Mouse (Mus musculus): ENCODE measurements at regions not wholly inside any gene's neighbourhood (a gene's known extent, or its start where the extent isn't known, plus 50 kb on each side); places are given as distances from the start of the nearest gene placed in this dataset.

DNA sequence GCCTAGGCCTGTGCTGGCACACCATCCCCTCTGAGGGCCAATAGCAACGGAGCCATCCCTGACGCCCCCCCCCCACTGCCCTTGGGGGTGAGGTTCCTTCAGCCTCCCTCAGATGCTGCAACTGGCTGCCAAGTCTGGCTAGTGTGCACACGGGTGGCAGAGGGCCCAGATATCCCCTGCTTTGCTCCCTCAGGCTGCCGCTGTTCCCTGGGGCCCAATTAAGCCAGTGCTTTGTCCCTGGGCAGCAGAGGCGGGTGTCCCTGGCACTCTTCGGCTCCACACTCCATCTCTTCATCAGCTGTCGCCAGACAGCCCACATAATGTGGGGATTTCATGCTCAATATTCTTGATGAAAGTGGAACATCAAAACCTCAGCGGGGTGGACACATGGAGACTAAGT is 90.9 kb upstream of the Pja1 start:
- WGBS = 72% methylated on average over 8 of the region's 8 CpGs
- DNase-seq (ENCODE audit: low read depth in 1 of 2, low spot score in 2 of 2) = no peak
- Histone ChIP-seq H3K4me3 (ENCODE audit: extremely low read depth, insufficient read depth, insufficient read length) (no peak overlapping the region), H3K27me3 (ENCODE audit: control insufficient read depth, insufficient read depth, low read length) (no peaks in the 10 kb centered on the region), H3K27ac (ENCODE audit: insufficient read depth, low read length) (no peak overlapping the region), H3K4me1 (ENCODE audit: control insufficient read depth, insufficient read depth, insufficient read length) (no peaks in the 10 kb centered on the region), H3K36me3 (ENCODE audit: control insufficient read depth, insufficient read depth, low read length) (no peaks in the 10 kb centered on the region)
- no peak for TF ChIP-seq POLR2A (IDR thresholded peaks at IDR 0.05; ENCODE audit: low read depth, low read length)
- TF ChIP-seq CTCF (IDR thresholded peaks at IDR 0.05; ENCODE audit: extremely low read depth, insufficient read depth, insufficient read length, insufficient replicate concordance) = no peak

DNA sequence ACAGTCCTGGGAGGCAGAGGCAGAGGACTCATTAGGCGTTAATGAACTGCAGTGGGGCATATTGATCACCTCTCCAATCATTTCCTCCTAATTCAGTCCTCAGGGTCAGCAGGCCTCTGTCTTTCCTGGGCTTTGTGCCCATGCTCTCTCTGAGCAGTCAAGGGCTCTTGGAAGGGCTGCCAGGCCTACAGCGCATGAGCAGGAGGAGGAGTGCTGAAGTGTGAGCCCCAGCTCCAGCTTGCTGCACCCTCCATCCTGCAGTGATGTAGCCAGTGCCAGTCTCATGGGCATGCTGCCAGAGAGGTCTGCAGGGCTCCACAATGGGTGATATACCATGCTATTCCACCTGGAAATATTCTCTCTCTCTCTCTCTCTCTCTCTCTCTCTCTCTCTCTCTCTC is 89.6 kb upstream of the Pja1 start:
- Histone ChIP-seq H3K27me3 (ENCODE audit: control insufficient read depth, insufficient read depth, low read length) (no peaks in the 10 kb centered on the region), H3K4me3 (ENCODE audit: extremely low read depth, insufficient read depth, insufficient read length) (no peak overlapping the region), H3K4me1 (ENCODE audit: control insufficient read depth, insufficient read depth, insufficient read length) (no peaks in the 10 kb centered on the region), H3K36me3 (ENCODE audit: control insufficient read depth, insufficient read depth, low read length) (no peaks in the 10 kb centered on the region), H3K27ac (ENCODE audit: insufficient read depth, low read length) (no peak overlapping the region)
- TF ChIP-seq CTCF (IDR thresholded peaks at IDR 0.05; ENCODE audit: extremely low read depth, insufficient read depth, insufficient read length, insufficient replicate concordance) = no peak
- no peak for TF ChIP-seq POLR2A (IDR thresholded peaks at IDR 0.05; ENCODE audit: low read depth, low read length)
- 90% methylated on average over 2 of the region's 2 CpGs for WGBS
- no peak for DNase-seq (ENCODE audit: low read depth in 1 of 2, low spot score in 2 of 2)

DNA sequence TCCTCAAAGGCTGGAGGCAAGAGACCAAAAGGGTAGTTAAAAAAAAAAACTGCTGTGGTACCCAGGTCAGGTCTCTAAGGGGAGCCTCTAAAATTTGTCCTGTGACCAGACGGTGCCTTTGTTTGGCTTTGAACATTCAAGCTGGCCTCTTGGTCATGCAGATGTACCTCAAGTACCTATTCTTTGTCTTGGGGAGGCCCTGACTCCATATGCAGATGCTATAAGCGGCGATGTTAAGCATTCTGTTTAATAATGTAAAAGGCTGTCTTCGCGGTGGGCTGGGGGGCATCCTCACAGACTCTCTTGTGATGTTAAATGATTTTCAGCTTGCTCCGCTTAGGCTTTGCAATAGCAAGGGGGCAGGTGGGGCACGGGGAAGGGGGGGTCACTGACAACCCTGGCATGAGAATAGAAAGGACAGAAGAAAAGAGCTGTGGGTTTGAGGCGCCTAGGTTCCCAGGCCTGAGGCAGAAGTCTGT is 85.8 kb upstream of the Pja1 start:
- DNase-seq (ENCODE audit: low read depth in 1 of 2, low spot score in 2 of 2) = no peak
- Histone ChIP-seq H3K4me3 (ENCODE audit: extremely low read depth, insufficient read depth, insufficient read length) (no peak overlapping the region), H3K4me1 (ENCODE audit: control insufficient read depth, insufficient read depth, insufficient read length) (no peaks in the 10 kb centered on the region), H3K27ac (ENCODE audit: insufficient read depth, low read length) (no peak overlapping the region), H3K36me3 (ENCODE audit: control insufficient read depth, insufficient read depth, low read length) (no peaks in the 10 kb centered on the region), H3K27me3 (ENCODE audit: control insufficient read depth, insufficient read depth, low read length) (no peaks in the 10 kb centered on the region)
- TF ChIP-seq POLR2A (IDR thresholded peaks at IDR 0.05; ENCODE audit: low read depth, low read length) = no peak
- no peak for TF ChIP-seq CTCF (IDR thresholded peaks at IDR 0.05; ENCODE audit: extremely low read depth, insufficient read depth, insufficient read length, insufficient replicate concordance)
- 80% methylated on average over 8 of the region's 8 CpGs for WGBS

GRCm38 (mm10) chrX:99555976-99556781 is 85.1 kb upstream of the Pja1 start:
- Histone ChIP-seq H3K36me3 (ENCODE audit: control insufficient read depth, insufficient read depth, low read length) (no peaks in the 10 kb centered on the region), H3K27me3 (ENCODE audit: control insufficient read depth, insufficient read depth, low read length) (no peaks in the 10 kb centered on the region), H3K27ac (ENCODE audit: insufficient read depth, low read length) (no peak overlapping the region), H3K4me1 (ENCODE audit: control insufficient read depth, insufficient read depth, insufficient read length) (no peaks in the 10 kb centered on the region), H3K4me3 (ENCODE audit: extremely low read depth, insufficient read depth, insufficient read length) (no peak overlapping the region)
- no peak for TF ChIP-seq CTCF (IDR thresholded peaks at IDR 0.05; ENCODE audit: extremely low read depth, insufficient read depth, insufficient read length, insufficient replicate concordance)
- no peak for TF ChIP-seq POLR2A (IDR thresholded peaks at IDR 0.05; ENCODE audit: low read depth, low read length)
- no peak for DNase-seq (ENCODE audit: low read depth in 1 of 2, low spot score in 2 of 2)
- 75% methylated on average over 13 of the region's 13 CpGs for WGBS

DNA sequence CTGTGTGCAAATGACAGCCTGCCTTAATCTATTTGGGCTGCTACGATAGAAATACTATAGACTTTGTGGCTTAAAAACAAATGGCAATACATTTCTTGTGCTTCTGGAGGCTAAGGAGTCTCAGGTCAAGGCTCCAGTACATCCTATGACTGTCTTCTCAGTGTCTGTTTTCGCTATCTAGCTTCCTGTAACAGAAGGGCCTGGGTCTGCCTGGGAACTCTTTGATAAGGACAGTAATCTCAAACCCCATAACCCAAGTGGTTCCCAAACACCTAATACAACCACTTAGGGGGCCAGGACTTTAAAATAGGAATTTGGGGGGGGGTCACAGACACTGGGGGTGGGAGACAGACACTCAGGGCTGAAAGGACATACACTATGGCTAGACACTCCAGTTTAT is 81.7 kb upstream of the Pja1 start:
- no peaks in the 10 kb centered on the region for H3K4me1 ChIP-seq (ENCODE audit: control insufficient read depth, insufficient read depth, insufficient read length)
- 74% methylated on average over 2 of the region's 2 CpGs for WGBS
- TF ChIP-seq CTCF (IDR thresholded peaks at IDR 0.05; ENCODE audit: extremely low read depth, insufficient read depth, insufficient read length, insufficient replicate concordance) (no peak), POLR2A (IDR thresholded peaks at IDR 0.05; ENCODE audit: low read depth, low read length) (no peak)

GRCm38 (mm10) chrX:99550057-99550760 is 79.1 kb upstream of the Pja1 start:
- 34% methylated on average over 7 of the region's 7 CpGs for WGBS
- TF ChIP-seq CTCF (IDR thresholded peaks at IDR 0.05; ENCODE audit: extremely low read depth, insufficient read depth, insufficient read length, insufficient replicate concordance) = no peak
- TF ChIP-seq POLR2A (IDR thresholded peaks at IDR 0.05; ENCODE audit: low read depth, low read length) = no peak
- no peak for DNase-seq (ENCODE audit: low read depth in 1 of 2, low spot score in 2 of 2)
- Histone ChIP-seq H3K27ac (ENCODE audit: insufficient read depth, low read length) (no peak overlapping the region), H3K4me1 (ENCODE audit: control insufficient read depth, insufficient read depth, insufficient read length) (no peaks in the 10 kb centered on the region), H3K36me3 (ENCODE audit: control insufficient read depth, insufficient read depth, low read length) (no peaks in the 10 kb centered on the region), H3K27me3 (ENCODE audit: control insufficient read depth, insufficient read depth, low read length) (no peaks in the 10 kb centered on the region), H3K4me3 (ENCODE audit: extremely low read depth, insufficient read depth, insufficient read length) (no peak overlapping the region)

More for the DNA sequence above, 81.7 kb upstream of the Pja1 start:
- Histone ChIP-seq H3K27ac (ENCODE audit: insufficient read depth, low read length) (no peak overlapping the region), H3K36me3 (ENCODE audit: control insufficient read depth, insufficient read depth, low read length) (no peaks in the 10 kb centered on the region), H3K27me3 (ENCODE audit: control insufficient read depth, insufficient read depth, low read length) (no peaks in the 10 kb centered on the region), H3K4me3 (ENCODE audit: extremely low read depth, insufficient read depth, insufficient read length) (no peak overlapping the region)
- DNase-seq (ENCODE audit: low read depth in 1 of 2, low spot score in 2 of 2) = no peak

Measured in spleen, adult 2 months (tissue).